Mouse (Mus musculus): ENCODE data around the gene Slc22a5. TPM values are rescaled to one million over a fixed set of nuclear protein-coding genes. Genes with fewer than 3 reads are reported as not detected.

Slc22a5 gene
- total RNA-seq, 1 experiment, result 8.2 TPM

DNA sequence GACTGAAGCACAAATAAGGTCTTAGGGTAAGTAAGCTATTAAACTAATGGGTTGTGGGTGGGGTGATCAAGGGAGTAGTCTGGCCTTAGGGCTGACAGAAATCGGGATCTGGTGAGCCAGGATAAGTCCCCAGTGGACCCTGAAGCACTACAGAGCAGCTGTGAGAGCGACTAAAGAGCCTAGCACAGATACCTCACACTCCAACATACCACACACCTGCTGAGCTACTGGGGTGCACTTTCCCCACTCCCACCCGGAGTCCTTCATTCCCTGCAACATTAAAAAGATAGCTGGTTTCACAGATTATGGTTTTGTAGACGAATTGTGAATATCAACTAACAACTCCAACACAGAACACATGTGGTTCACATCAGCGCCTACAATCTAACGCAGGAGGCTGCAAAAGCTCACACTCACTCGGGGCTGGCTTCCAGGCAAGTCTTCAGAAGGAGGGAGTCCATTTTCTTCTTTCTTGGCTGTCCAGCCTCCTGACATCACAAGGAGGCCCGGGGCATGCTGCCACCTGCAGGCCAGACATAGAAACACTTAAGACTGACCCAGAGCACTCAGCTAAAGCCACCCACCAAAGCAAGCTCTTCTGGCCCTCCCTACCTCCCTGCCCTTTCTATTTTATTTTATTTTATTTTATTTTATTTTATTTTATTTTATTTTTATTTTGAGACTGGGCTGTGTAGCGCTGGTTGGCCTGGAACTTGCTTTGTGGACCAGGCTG lies 41.7 kb downstream of the Slc22a5 start:
- peak; percentile 56 for DNase-seq (ENCODE audit: low read depth, low spot score)
- Histone ChIP-seq H3K4me1 (ENCODE audit: control insufficient read depth in 2 of 2, insufficient read depth in 2 of 2, low read length in 2 of 2, poor library complexity in 1 of 2) (peaks cover 0 to 14% of the 10 kb centered on the region in 2 experiments; a peak in 1 of 4 replicates), H3K27ac (ENCODE audit: insufficient read depth, low read depth, low read length, poor library complexity, severe bottlenecking) (no peak overlapping the region), H3K36me3 (ENCODE audit: control insufficient read depth, insufficient read depth, low read length, poor library complexity, severe bottlenecking) (no peaks in the 10 kb centered on the region), H3K4me3 (ENCODE audit: insufficient read depth in 1 of 2, low read depth in 1 of 2, low read length in 2 of 2, poor library complexity in 1 of 2, severe bottlenecking in 1 of 2) (peak overlapping the region in 1 of 2 experiments; percentile 37; a peak in 2 of 4 replicates), H3K9ac (ENCODE audit: insufficient read depth, low read depth, low read length, poor library complexity, severe bottlenecking) (no peak overlapping the region), H3K9me3 (ENCODE audit: control insufficient read depth, insufficient read depth, low read depth, low read length) (no peaks in the 10 kb centered on the region)
- in situ Hi-C loops (cut with MboI; ENCODE audit: low sequenced_read_pairs in 2 of 2, unreplicated experiment in 2 of 2), result loop anchor here in 1 of 2 experiments (10.0 kb wide), 1 partner anchor 95 kb away; no protein-coding TSS in a partner anchor
- peak; percentile 40; the same call in 1 of the 2 replicates for TF ChIP-seq ZC3H11A (IDR thresholded peaks at IDR 0.05; ENCODE audit: borderline replicate concordance, low read depth, low read length)
- no peak for TF ChIP-seq HCFC1 (IDR thresholded peaks at IDR 0.05; ENCODE audit: borderline replicate concordance, insufficient read depth, low read length)

DNA sequence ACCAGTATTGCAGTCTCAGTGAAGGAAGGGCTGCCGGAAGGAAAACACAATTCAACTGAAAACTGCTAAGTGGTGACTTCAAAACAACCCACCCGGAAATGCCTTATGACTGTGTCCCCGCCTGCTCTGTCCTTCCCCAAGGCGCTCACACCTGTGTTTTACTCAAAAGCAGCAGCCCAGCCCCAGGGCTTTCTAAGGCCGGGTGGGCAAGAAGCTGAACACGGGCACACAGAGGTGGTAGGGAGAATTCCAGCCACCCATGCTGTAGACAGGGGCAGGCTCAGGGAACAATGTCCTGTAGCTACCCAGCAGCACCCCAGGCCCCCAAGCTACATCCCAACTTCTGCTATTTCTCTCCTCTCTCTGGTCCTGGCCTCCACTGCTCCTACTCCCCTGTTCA lies 45.8 kb downstream of the Slc22a5 start:
- DNase-seq (ENCODE audit: low read depth, low spot score), result no peak
- Histone ChIP-seq H3K9ac (ENCODE audit: insufficient read depth, low read depth, low read length, poor library complexity, severe bottlenecking) (no peak overlapping the region), H3K4me3 (ENCODE audit: insufficient read depth in 1 of 2, low read depth in 1 of 2, low read length in 2 of 2, poor library complexity in 1 of 2, severe bottlenecking in 1 of 2) (no peak overlapping the region), H3K4me1 (ENCODE audit: control insufficient read depth in 2 of 2, insufficient read depth in 2 of 2, low read length in 2 of 2, poor library complexity in 1 of 2) (peaks cover 0 to 18% of the 10 kb centered on the region in 2 experiments; a peak in 1 of 4 replicates), H3K36me3 (ENCODE audit: control insufficient read depth, insufficient read depth, low read length, poor library complexity, severe bottlenecking) (no peaks in the 10 kb centered on the region), H3K9me3 (ENCODE audit: control insufficient read depth, insufficient read depth, low read depth, low read length) (no peaks in the 10 kb centered on the region), H3K27ac (ENCODE audit: insufficient read depth, low read depth, low read length, poor library complexity, severe bottlenecking) (no peak overlapping the region)
- TF ChIP-seq ZC3H11A (IDR thresholded peaks at IDR 0.05; ENCODE audit: borderline replicate concordance, low read depth, low read length), result no peak
- in situ Hi-C loops (cut with MboI; ENCODE audit: low sequenced_read_pairs in 2 of 2, unreplicated experiment in 2 of 2), result no loop called here

DNA sequence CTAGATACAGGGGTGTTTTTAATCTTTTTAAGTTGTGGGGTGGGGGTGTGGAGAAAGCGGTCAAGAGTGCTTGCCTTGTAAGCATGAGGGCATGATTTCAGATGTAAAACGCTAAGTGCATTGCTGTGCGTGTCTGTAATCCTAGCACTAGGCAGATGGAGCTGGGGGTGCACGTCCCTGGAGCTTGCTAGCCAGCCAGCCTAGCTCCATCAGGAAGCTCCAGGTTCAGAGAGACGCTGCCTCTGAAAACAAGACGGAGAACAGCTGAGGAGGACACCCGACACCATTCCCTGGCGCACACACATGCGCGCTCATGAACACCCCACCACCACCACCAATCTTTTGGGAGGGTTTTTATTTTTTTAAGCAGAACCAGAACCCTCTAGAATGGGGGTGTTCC lies 48.4 kb downstream of the Slc22a5 start:
- Histone ChIP-seq H3K36me3 (ENCODE audit: control insufficient read depth, insufficient read depth, low read length, poor library complexity, severe bottlenecking) (no peaks in the 10 kb centered on the region), H3K9ac (ENCODE audit: insufficient read depth, low read depth, low read length, poor library complexity, severe bottlenecking) (no peak overlapping the region), H3K4me3 (ENCODE audit: insufficient read depth in 1 of 2, low read depth in 1 of 2, low read length in 2 of 2, poor library complexity in 1 of 2, severe bottlenecking in 1 of 2) (no peak overlapping the region), H3K27ac (ENCODE audit: insufficient read depth, low read depth, low read length, poor library complexity, severe bottlenecking) (no peak overlapping the region), H3K4me1 (ENCODE audit: control insufficient read depth in 2 of 2, insufficient read depth in 2 of 2, low read length in 2 of 2, poor library complexity in 1 of 2) (peaks cover 0 to 15% of the 10 kb centered on the region in 2 experiments; a peak in 1 of 4 replicates), H3K9me3 (ENCODE audit: control insufficient read depth, insufficient read depth, low read depth, low read length) (no peaks in the 10 kb centered on the region)
- TF ChIP-seq CHD2 (IDR thresholded peaks at IDR 0.05; ENCODE audit: low read depth, low read length) (no peak), HCFC1 (IDR thresholded peaks at IDR 0.05; ENCODE audit: borderline replicate concordance, insufficient read depth, low read length) (no peak), MAFK (IDR thresholded peaks at IDR 0.05; ENCODE audit: insufficient read depth, low read depth, low read length) (no peak), ZC3H11A (IDR thresholded peaks at IDR 0.05; ENCODE audit: borderline replicate concordance, low read depth, low read length) (no peak), ZNF384 (IDR thresholded peaks at IDR 0.05; ENCODE audit: low read depth, low read length) (no peak)
- DNase-seq (ENCODE audit: low read depth, low spot score), result no peak
- in situ Hi-C loops (cut with MboI; ENCODE audit: low sequenced_read_pairs in 2 of 2, unreplicated experiment in 2 of 2), result no loop called here

GRCm38 (mm10) chr11:53842161-53842581 lies 49.3 kb downstream of the Slc22a5 start:
- H3K36me3 ChIP-seq (ENCODE audit: control insufficient read depth, insufficient read depth, low read length, poor library complexity, severe bottlenecking), result no peaks in the 10 kb centered on the region
- in situ Hi-C loops (cut with MboI; ENCODE audit: low sequenced_read_pairs in 2 of 2, unreplicated experiment in 2 of 2), result no loop called here
- H3K27ac ChIP-seq (ENCODE audit: insufficient read depth, low read depth, low read length, poor library complexity, severe bottlenecking), result no peak overlapping the region
- no peaks in the 10 kb centered on the region for H3K9me3 ChIP-seq (ENCODE audit: control insufficient read depth, insufficient read depth, low read depth, low read length)
- peaks cover 0 to 15% of the 10 kb centered on the region in 2 experiments; a peak in 1 of 4 replicates for H3K4me1 ChIP-seq (ENCODE audit: control insufficient read depth in 2 of 2, insufficient read depth in 2 of 2, low read length in 2 of 2, poor library complexity in 1 of 2)
- TF ChIP-seq ZC3H11A (IDR thresholded peaks at IDR 0.05; ENCODE audit: borderline replicate concordance, low read depth, low read length) (no peak), MAFK (IDR thresholded peaks at IDR 0.05; ENCODE audit: insufficient read depth, low read depth, low read length) (no peak), CHD2 (IDR thresholded peaks at IDR 0.05; ENCODE audit: low read depth, low read length) (no peak), HCFC1 (IDR thresholded peaks at IDR 0.05; ENCODE audit: borderline replicate concordance, insufficient read depth, low read length) (no peak), ZNF384 (IDR thresholded peaks at IDR 0.05; ENCODE audit: low read depth, low read length) (no peak)
- no peak overlapping the region for H3K9ac ChIP-seq (ENCODE audit: insufficient read depth, low read depth, low read length, poor library complexity, severe bottlenecking)
- no peak for DNase-seq (ENCODE audit: low read depth, low spot score)
- H3K4me3 ChIP-seq (ENCODE audit: insufficient read depth in 1 of 2, low read depth in 1 of 2, low read length in 2 of 2, poor library complexity in 1 of 2, severe bottlenecking in 1 of 2), result no peak overlapping the region

GRCm38 (mm10) chr11:53841514-53841913 lies 49.9 kb downstream of the Slc22a5 start:
- in situ Hi-C loops (cut with MboI; ENCODE audit: low sequenced_read_pairs in 2 of 2, unreplicated experiment in 2 of 2), result no loop called here

More at GRCm38 (mm10) chr11:53841514-53841913, 49.9 kb downstream of the Slc22a5 start:
- no peak overlapping the region for H3K27ac ChIP-seq (ENCODE audit: insufficient read depth, low read depth, low read length, poor library complexity, severe bottlenecking)
- TF ChIP-seq ZNF384 (IDR thresholded peaks at IDR 0.05; ENCODE audit: low read depth, low read length) (no peak), CHD2 (IDR thresholded peaks at IDR 0.05; ENCODE audit: low read depth, low read length) (no peak), MAFK (IDR thresholded peaks at IDR 0.05; ENCODE audit: insufficient read depth, low read depth, low read length) (no peak), HCFC1 (IDR thresholded peaks at IDR 0.05; ENCODE audit: borderline replicate concordance, insufficient read depth, low read length) (no peak), ZC3H11A (IDR thresholded peaks at IDR 0.05; ENCODE audit: borderline replicate concordance, low read depth, low read length) (no peak)
- no peak for DNase-seq (ENCODE audit: low read depth, low spot score)
- H3K9me3 ChIP-seq (ENCODE audit: control insufficient read depth, insufficient read depth, low read depth, low read length), result no peaks in the 10 kb centered on the region
- H3K9ac ChIP-seq (ENCODE audit: insufficient read depth, low read depth, low read length, poor library complexity, severe bottlenecking), result no peak overlapping the region
- no peaks in the 10 kb centered on the region for H3K36me3 ChIP-seq (ENCODE audit: control insufficient read depth, insufficient read depth, low read length, poor library complexity, severe bottlenecking)
- peaks cover 0 to 15% of the 10 kb centered on the region in 2 experiments; a peak in 1 of 4 replicates for H3K4me1 ChIP-seq (ENCODE audit: control insufficient read depth in 2 of 2, insufficient read depth in 2 of 2, low read length in 2 of 2, poor library complexity in 1 of 2)
- no peak overlapping the region for H3K4me3 ChIP-seq (ENCODE audit: insufficient read depth in 1 of 2, low read depth in 1 of 2, low read length in 2 of 2, poor library complexity in 1 of 2, severe bottlenecking in 1 of 2)

Data from ES-E14 (cell line).